Mouse (Mus musculus) CH12F3 (cell line): ENCODE results near the gene Sgpp2.

ENCODE experiments used
- in situ Hi-C: fragments of 300-500 bp; cut with MboI; formaldehyde crosslinking; loops from 2 replicates; pipeline ENCODE4 v1.14.3; 2020; ENCODE audit warnings: low sequenced_read_pairs

Sgpp2 gene

GRCm38 (mm10) chr1:78443056-78443455 lies 132.9 kb downstream of the Sgpp2 start:
- in situ Hi-C loops: no loop called here

- in situ Hi-C loops: no loop called here
These were observed 136.1 kb downstream of the Sgpp2 start for GRCm38 (mm10) chr1:78446232-78446631.

GRCm38 (mm10) chr1:78446742-78447141 lies 136.6 kb downstream of the Sgpp2 start:
- in situ Hi-C loops: no loop called here

DNA sequence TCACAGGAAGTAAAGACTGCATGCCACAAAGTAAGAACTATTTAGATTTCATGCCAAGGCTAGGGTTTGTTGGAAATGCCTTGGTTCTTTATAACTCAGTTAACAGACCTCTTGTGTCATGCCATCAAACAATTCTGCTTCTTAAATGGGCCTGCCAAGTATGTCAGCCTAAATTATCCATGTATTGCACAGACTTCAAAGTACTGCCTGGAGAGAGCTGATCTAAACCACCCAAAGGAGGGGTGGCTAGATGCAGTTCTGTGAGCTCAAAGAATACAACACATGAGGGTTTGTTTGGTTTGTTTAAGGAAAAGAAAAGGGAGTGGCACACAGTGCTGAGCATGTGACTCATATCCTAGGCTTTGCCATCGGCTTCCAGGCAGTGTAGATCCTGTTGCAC lies 137.9 kb downstream of the Sgpp2 start:
- in situ Hi-C loops: no loop called here

GRCm38 (mm10) chr1:78451070-78451854 lies 141.1 kb downstream of the Sgpp2 start:
- in situ Hi-C loops: no loop called here

- in situ Hi-C loops: no loop called here
These were observed 142.4 kb downstream of the Sgpp2 start for GRCm38 (mm10) chr1:78452544-78452943.

GRCm38 (mm10) chr1:78453886-78454285 lies 143.7 kb downstream of the Sgpp2 start:
- in situ Hi-C loops: no loop called here

- in situ Hi-C loops: no loop called here
These were observed 144.5 kb downstream of the Sgpp2 start for GRCm38 (mm10) chr1:78454659-78455058.
